Mouse (Mus musculus): ENCODE data around the gene Bahcc1.
A peak's percentile ranks its signal among the peaks of the same experiment; 100 is the strongest.

Bahcc1 gene

GRCm38 (mm10) chr11:120240941-120241890 lies 8.5 kb downstream of the Bahcc1 start:
- no peaks in the 10 kb centered on the region for H3K9me3 ChIP-seq (ENCODE audit: low read length)

GRCm38 (mm10) chr11:120241981-120242725 lies 9.4 kb downstream of the Bahcc1 start:
- 0 out of 2 replicates have a peak overlapping the region, but pooled peaks have one; percentile 11 for H3K4me3 ChIP-seq (replicated peaks; ENCODE audit: low read length)
- peaks cover 87% of the 10 kb centered on the region for H3K4me1 ChIP-seq (replicated peaks; ENCODE audit: low read depth, low read length)
- TF ChIP-seq NANOG (IDR thresholded peaks at IDR 0.05; ENCODE audit: borderline replicate concordance, low read length) (no peak), POU5F1 (IDR thresholded peaks at IDR 0.05; ENCODE audit: borderline replicate concordance, low read length) (no peak), CTCF (conservative IDR thresholded peaks at IDR 0.05; ENCODE audit: low read length) (no peak)
- peaks cover 8% of the 10 kb centered on the region for H3K27me3 ChIP-seq (ENCODE audit: insufficient read depth, low read length)
- H3K36me3 ChIP-seq (ENCODE audit: insufficient read depth, low read length), result peaks cover 11% of the 10 kb centered on the region
- no peaks in the 10 kb centered on the region for H3K9me3 ChIP-seq (ENCODE audit: low read length)

More at GRCm38 (mm10) chr11:120240941-120241890, 8.5 kb downstream of the Bahcc1 start:
- Histone ChIP-seq H3K36me3 (ENCODE audit: insufficient read depth, low read length) (peaks cover 11% of the 10 kb centered on the region), H3K4me1 (replicated peaks; ENCODE audit: low read depth, low read length) (peaks cover 82% of the 10 kb centered on the region), H3K27me3 (ENCODE audit: insufficient read depth, low read length) (peaks cover 16% of the 10 kb centered on the region), H3K4me3 (replicated peaks; ENCODE audit: low read length) (peak overlapping the region; percentile 66)
- TF ChIP-seq CTCF (conservative IDR thresholded peaks at IDR 0.05; ENCODE audit: low read length) (no peak), NANOG (IDR thresholded peaks at IDR 0.05; ENCODE audit: borderline replicate concordance, low read length) (no peak), POU5F1 (IDR thresholded peaks at IDR 0.05; ENCODE audit: borderline replicate concordance, low read length) (no peak)

GRCm38 (mm10) chr11:120242726-120243530 lies 10.2 kb downstream of the Bahcc1 start:
- TF ChIP-seq POU5F1 (IDR thresholded peaks at IDR 0.05; ENCODE audit: borderline replicate concordance, low read length) (no peak), CTCF (conservative IDR thresholded peaks at IDR 0.05; ENCODE audit: low read length) (no peak), NANOG (IDR thresholded peaks at IDR 0.05; ENCODE audit: borderline replicate concordance, low read length) (no peak)
- Histone ChIP-seq H3K36me3 (ENCODE audit: insufficient read depth, low read length) (peaks cover 11% of the 10 kb centered on the region), H3K9me3 (ENCODE audit: low read length) (no peaks in the 10 kb centered on the region), H3K27me3 (ENCODE audit: insufficient read depth, low read length) (peaks cover under 1% of the 10 kb centered on the region; the same call in 1 of the 2 replicates), H3K4me1 (replicated peaks; ENCODE audit: low read depth, low read length) (peaks cover 87% of the 10 kb centered on the region), H3K4me3 (replicated peaks; ENCODE audit: low read length) (0 out of 2 replicates have a peak overlapping the region, but pooled peaks have one; percentile 11)

DNA sequence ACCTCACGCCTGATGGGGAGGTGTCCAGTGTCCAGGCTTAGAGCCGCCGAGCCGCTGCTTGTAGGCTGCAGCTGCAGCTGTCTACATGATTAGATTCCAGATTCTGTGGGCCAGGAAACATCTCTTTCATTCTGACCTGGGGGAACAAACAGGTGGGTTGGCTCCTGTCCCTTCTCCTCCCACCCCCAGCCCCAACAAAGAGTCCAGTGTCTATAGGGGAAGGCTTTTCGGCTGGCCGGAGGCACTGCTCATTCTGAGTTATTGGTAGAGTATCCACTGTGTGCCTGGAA lies 10.7 kb downstream of the Bahcc1 start:
- peaks cover 17% of the 10 kb centered on the region for H3K36me3 ChIP-seq (ENCODE audit: insufficient read depth, low read length)
- H3K4me3 ChIP-seq (replicated peaks; ENCODE audit: low read length), result 0 out of 2 replicates have a peak overlapping the region, but pooled peaks have one; percentile 10
- TF ChIP-seq NANOG (IDR thresholded peaks at IDR 0.05; ENCODE audit: borderline replicate concordance, low read length) (no peak), CTCF (conservative IDR thresholded peaks at IDR 0.05; ENCODE audit: low read length) (no peak), POU5F1 (IDR thresholded peaks at IDR 0.05; ENCODE audit: borderline replicate concordance, low read length) (no peak)
- peaks cover 87% of the 10 kb centered on the region for H3K4me1 ChIP-seq (replicated peaks; ENCODE audit: low read depth, low read length)
- no peaks in the 10 kb centered on the region for H3K27me3 ChIP-seq (ENCODE audit: insufficient read depth, low read length)
- no peaks in the 10 kb centered on the region for H3K9me3 ChIP-seq (ENCODE audit: low read length)

- Histone ChIP-seq H3K27me3 (ENCODE audit: insufficient read depth, low read length) (no peaks in the 10 kb centered on the region), H3K9me3 (ENCODE audit: low read length) (no peaks in the 10 kb centered on the region), H3K36me3 (ENCODE audit: insufficient read depth, low read length) (peaks cover 19% of the 10 kb centered on the region), H3K4me3 (replicated peaks; ENCODE audit: low read length) (no peak overlapping the region), H3K4me1 (replicated peaks; ENCODE audit: low read depth, low read length) (peaks cover 95% of the 10 kb centered on the region)
- no peak for TF ChIP-seq NANOG (IDR thresholded peaks at IDR 0.05; ENCODE audit: borderline replicate concordance, low read length)
- TF ChIP-seq CTCF (conservative IDR thresholded peaks at IDR 0.05; ENCODE audit: low read length), result no peak
- no peak for TF ChIP-seq POU5F1 (IDR thresholded peaks at IDR 0.05; ENCODE audit: borderline replicate concordance, low read length)
Measured at GRCm38 (mm10) chr11:120248160-120248793, 15.5 kb downstream of the Bahcc1 start.

GRCm38 (mm10) chr11:120248899-120249298 lies 16.2 kb downstream of the Bahcc1 start:
- TF ChIP-seq POU5F1 (IDR thresholded peaks at IDR 0.05; ENCODE audit: borderline replicate concordance, low read length), result no peak
- no peak for TF ChIP-seq NANOG (IDR thresholded peaks at IDR 0.05; ENCODE audit: borderline replicate concordance, low read length)
- no peak for TF ChIP-seq CTCF (conservative IDR thresholded peaks at IDR 0.05; ENCODE audit: low read length)
- Histone ChIP-seq H3K9me3 (ENCODE audit: low read length) (no peaks in the 10 kb centered on the region), H3K4me3 (replicated peaks; ENCODE audit: low read length) (no peak overlapping the region), H3K36me3 (ENCODE audit: insufficient read depth, low read length) (peaks cover 19% of the 10 kb centered on the region), H3K27me3 (ENCODE audit: insufficient read depth, low read length) (no peaks in the 10 kb centered on the region), H3K4me1 (replicated peaks; ENCODE audit: low read depth, low read length) (peaks cover 95% of the 10 kb centered on the region)

- Histone ChIP-seq H3K36me3 (ENCODE audit: insufficient read depth, low read length) (peaks cover 8% of the 10 kb centered on the region), H3K4me1 (replicated peaks; ENCODE audit: low read depth, low read length) (peaks cover 99% of the 10 kb centered on the region), H3K4me3 (replicated peaks; ENCODE audit: low read length) (peak overlapping the region; percentile 57), H3K27me3 (ENCODE audit: insufficient read depth, low read length) (no peaks in the 10 kb centered on the region), H3K9me3 (ENCODE audit: low read length) (no peaks in the 10 kb centered on the region)
- TF ChIP-seq POU5F1 (IDR thresholded peaks at IDR 0.05; ENCODE audit: borderline replicate concordance, low read length) (no peak), NANOG (IDR thresholded peaks at IDR 0.05; ENCODE audit: borderline replicate concordance, low read length) (no peak), CTCF (conservative IDR thresholded peaks at IDR 0.05; ENCODE audit: low read length) (no peak)
Measured at GRCm38 (mm10) chr11:120250991-120251949, 18.5 kb downstream of the Bahcc1 start.

All from E14TG2a.4 (cell line).